Mouse (Mus musculus): ENCODE results near the gene Frmd6.

GRCm38 (mm10) chr12:70777466-70777865, 47.8 kb upstream of the Frmd6 start:
- no peak for TF ChIP-seq POLR2A (IDR thresholded peaks at IDR 0.05; ENCODE audit: borderline replicate concordance, low read depth, low read length)
- TF ChIP-seq CTCF (IDR thresholded peaks at IDR 0.05; ENCODE audit: low read depth, low read length): no peak

Measured in bone marrow macrophage, adult 2 months (primary cell).